Mouse (Mus musculus): ENCODE measurements at regions not wholly inside any gene's neighbourhood (a gene's known extent, or its start where the extent isn't known, plus 50 kb on each side); places are given as distances from the start of the nearest gene placed in this dataset.

DNA sequence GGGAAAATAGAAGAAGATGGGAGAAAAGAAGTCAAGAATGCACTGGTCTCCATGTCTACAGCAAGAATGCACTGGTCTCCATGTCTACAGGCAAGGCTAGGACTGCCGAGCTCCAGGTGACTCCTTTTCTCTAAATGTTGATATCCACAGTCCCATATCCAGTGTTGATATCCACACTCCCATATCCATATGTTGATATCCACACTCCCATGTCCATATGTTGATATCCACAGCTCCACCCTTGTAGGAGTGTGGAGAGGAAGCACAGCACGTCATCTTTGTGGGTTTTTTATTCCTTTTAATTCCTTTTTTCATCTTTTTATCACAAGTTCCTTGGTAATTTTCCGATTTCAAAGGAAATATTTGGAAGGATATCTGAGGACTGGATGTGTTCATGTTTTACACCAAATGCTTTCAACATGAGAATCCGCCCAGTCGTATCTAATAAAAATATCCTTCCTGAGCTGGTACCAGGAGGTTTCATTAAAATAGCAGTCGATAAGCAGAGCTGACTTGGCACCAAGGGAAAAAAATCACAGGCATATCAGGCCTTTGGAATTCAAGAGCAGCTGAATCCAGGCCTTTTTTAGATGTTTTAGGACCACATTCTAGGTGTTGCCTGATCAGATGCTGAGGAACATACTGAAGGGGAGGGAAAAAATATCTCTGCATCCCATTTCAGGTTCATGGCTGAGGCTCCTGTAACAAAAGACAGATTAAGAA, 653.7 kb upstream of the Cdh11 start:
- DNase-seq (ENCODE audit: low spot score) = no peak

GRCm38 (mm10) chr8:103441163-103441562, 655.7 kb upstream of the Cdh11 start:
- DNase-seq (ENCODE audit: low spot score) = no peak

DNA sequence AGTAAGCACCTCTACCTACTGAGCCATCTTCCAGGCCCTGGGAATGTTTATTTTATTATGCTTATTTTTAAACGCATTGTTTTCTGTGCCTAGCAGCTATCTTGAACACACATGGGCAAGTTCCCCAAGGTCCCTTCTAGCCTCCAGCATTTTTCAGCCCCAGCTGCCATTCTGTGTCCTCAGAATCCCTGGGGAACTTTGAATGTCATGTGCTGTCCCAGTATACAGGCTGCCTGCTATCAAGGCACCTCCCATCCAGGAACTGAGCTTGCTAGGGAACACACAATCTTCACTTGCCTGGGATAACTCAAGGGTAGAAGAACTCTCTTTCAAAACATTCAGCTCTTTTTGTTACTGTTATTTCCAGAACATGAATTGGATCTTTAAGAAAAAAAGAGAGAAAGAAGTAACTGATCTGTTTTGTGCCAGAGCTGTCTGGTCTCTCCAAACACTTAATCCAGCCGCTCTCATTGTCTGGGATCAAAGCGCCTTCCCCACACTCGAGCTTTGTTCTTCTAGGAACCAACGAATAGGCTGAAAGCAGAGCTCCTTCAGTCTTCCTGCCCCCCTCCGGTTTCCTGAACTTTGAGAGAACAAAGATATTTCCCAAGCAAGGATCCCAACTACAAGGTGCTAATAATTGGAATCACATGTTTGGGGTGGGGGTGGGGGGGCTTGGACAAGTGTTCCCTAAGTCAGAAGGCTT, 657.1 kb upstream of the Cdh11 start:
- DNase-seq (ENCODE audit: low spot score) = no peak

DNA sequence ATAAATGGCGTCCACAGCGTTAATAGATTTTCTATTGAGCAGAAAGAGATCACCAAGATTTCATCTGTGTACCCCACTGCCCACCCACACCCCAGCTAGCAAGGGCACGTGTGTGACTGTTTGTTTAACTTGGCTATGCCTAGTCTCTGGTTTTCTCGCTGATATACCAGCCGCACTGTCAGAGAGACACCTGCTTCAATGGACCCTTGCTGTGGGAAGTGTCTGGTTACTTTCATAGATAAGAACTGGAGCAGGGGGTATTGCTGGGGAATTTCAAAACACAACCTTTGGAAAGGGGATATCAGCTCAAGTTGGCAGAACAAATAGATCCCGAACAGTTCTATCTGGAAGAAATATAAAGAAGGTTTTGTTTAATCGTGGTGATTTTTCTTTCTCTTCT, 656.8 kb upstream of the Cdh5 start:
- DNase-seq (ENCODE audit: low spot score) = no peak

DNA sequence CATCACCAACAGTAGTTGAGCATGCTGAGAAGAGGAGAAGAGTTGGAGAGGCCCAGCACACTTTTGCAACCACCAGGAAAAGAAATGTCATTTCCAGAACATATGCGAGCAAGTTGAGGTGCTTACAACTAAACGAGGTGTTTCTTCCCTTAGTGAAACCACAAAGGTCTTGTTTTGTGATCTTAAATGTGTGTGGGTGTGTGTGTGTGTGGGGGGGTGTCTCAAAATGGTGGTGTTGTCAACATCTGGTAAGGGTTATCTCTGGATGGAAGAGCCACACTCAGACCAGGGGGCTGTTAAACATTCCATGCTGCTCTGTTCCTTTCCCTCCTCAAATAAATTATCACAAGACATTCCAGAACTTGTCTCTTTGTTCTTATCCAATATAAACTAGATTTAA, 656.0 kb upstream of the Cdh5 start:
- no peak for DNase-seq (ENCODE audit: low spot score)

DNA sequence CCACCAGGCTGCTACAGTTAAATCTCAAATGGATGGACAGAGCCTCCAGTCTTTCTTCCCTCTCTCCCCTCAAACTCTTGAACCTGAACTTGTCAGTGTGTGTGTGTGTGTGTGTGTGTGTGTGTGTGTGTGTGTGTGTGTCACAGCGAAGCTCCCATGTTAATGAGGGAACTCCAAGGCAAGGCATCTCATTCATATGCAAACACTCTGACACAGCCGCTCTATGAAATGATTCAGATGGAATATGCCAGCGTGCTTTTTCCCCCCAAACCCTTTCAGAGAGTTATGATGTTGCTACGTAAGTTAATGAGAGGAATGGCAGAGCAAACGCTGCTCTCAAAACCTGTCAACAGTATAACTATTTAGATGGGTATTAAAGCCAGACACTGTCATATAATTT, 653.5 kb upstream of the Cdh5 start:
- DNase-seq (ENCODE audit: low spot score) = no peak

GRCm38 (mm10) chr8:103451381-103452018, 649.9 kb upstream of the Cdh5 start:
- no peak for DNase-seq (ENCODE audit: low spot score)

DNA sequence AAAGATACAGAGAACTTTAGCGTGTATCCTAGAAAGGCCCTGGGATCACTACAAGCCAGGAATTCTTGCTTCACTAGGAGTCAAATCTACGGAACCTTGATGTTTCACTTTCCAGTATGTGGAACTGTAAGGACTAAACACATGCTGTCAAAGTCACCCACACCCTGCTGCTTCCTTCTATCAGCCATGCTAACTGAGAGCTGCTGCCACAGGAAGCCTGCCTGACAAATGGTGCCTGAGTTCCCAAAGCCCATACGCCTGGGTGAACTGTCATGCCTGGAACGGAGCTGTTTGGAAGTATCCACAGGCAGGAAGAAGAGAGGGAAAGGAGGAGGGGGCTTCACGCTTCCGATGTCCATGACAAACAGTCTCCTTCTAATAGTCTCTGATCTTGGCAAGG, 644.2 kb upstream of the Cdh5 start:
- DNase-seq (ENCODE audit: low spot score) = no peak

DNA sequence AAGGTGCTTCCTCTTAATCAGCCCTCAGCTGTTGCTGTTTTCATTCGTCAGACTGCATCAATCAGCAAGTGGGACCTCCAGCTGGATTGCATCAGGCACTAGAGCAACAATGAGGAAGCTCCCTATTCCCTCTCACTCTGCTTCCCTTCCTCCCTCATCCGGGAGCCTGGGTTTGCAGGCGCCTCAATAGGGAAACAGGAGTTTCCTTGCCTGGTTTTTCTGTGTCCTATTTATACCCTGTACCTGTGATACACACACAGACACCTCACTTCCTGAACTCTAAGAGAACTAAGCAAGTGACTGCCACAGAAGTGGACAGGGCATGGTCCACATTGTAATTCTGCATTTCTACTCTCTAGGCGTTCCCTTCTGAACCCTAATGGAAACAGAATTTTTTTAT, 637.9 kb upstream of the Cdh5 start:
- DNase-seq (ENCODE audit: low spot score) = no peak

- no peak for DNase-seq (ENCODE audit: low spot score)
These were observed 636.6 kb upstream of the Cdh5 start for GRCm38 (mm10) chr8:103464777-103465353.

DNA sequence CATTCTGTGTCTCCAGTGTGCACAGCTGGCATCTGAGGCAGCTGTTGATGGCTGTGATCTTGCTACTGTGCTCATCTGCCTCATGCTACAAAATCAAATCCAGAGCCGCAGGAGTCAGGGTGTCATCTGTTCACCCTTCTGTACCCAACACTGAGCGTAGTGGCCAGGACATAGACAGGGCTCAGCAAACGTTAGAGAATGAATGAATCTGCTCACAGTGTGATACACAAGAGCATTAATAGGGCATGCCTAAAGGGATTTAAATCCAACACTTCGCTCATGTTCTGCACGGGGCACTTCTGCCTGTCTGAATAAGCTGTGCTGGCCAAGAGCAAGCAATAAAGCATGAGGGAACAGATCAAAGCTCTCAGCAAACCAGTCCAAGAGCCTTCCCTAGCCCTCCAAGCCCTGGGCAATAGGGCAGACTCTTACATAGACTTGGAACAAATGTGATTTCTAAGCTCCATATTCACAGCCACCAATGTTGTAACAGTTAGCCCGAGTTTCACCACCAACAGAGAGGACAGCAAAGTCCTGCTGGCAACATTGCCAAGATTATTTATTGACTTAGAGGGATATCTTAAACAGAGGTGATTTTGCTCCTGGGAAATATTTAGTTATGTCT, 633.8 kb upstream of the Cdh5 start:
- DNase-seq (ENCODE audit: low spot score) = no peak

DNA sequence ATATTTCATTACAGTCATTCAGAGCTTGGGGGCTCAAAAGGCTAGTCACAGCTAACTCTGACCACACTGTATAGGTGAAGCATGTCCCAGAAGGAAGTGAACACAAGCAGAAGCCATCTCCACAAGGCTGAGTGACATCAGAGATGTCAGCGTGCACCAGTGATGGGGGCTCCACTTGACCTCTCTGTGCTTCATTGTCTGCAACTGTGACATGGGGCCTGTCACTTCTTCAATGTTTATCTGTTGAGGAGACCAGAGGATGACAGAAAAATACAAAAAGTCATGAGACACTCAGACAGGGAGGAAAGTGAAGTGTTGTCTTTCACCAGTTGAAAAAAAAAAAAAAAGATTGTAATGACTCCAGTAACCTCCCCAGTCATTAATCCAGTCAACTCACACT, 632.4 kb upstream of the Cdh5 start:
- DNase-seq (ENCODE audit: low spot score) = no peak

GRCm38 (mm10) chr8:103470316-103470715, 631.1 kb upstream of the Cdh5 start:
- DNase-seq (ENCODE audit: low spot score) = no peak

- DNase-seq (ENCODE audit: low spot score) = no peak
These were observed 625.3 kb upstream of the Cdh5 start for GRCm38 (mm10) chr8:103475816-103476797.

GRCm38 (mm10) chr8:103482033-103482720, 619.2 kb upstream of the Cdh5 start:
- DNase-seq (ENCODE audit: low spot score) = no peak

- no peak for DNase-seq (ENCODE audit: low spot score)
These were observed 616.0 kb upstream of the Cdh5 start for GRCm38 (mm10) chr8:103485441-103485840.

GRCm38 (mm10) chr8:103489411-103489810, 612.0 kb upstream of the Cdh5 start:
- no peak for DNase-seq (ENCODE audit: low spot score)

GRCm38 (mm10) chr8:103492914-103493517, 608.4 kb upstream of the Cdh5 start:
- DNase-seq (ENCODE audit: low spot score) = peak; percentile 7

- DNase-seq (ENCODE audit: low spot score) = no peak
These were observed 607.4 kb upstream of the Cdh5 start for GRCm38 (mm10) chr8:103493932-103494493.

GRCm38 (mm10) chr8:103494670-103495069, 606.8 kb upstream of the Cdh5 start:
- DNase-seq (ENCODE audit: low spot score) = no peak
